Mouse (Mus musculus) MN1 (cell line): ENCODE data around the gene Rpgrip1l.
A peak's percentile ranks its signal among the peaks of the same experiment; 100 is the strongest.

ENCODE experiments used
- DNase-seq: peaks from one replicate; pipeline ENCODE4 v3.0.0-alpha.2; 2016; ENCODE audit warnings: low spot score

Gene Rpgrip1l

DNA sequence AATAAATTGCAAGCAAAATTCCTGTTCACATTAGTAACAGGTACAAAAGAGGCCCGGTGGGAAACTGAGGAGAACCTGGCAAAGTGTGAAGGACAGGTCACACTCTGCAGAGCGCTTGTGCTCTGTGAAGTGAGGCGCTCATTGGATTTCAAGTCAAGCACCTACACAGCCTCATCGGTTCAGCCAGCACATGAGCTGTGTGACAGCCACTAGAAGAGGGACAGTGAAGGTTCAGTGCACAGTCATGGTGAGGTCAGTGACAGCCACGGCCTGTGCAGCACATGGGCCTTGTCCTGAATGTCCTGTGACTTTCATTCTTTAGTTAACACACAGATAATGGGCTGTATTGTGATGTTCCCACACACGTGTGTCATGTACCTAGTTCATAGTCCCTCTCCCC lies 107.2 kb downstream of the Rpgrip1l start:
- DNase-seq: no peak

DNA sequence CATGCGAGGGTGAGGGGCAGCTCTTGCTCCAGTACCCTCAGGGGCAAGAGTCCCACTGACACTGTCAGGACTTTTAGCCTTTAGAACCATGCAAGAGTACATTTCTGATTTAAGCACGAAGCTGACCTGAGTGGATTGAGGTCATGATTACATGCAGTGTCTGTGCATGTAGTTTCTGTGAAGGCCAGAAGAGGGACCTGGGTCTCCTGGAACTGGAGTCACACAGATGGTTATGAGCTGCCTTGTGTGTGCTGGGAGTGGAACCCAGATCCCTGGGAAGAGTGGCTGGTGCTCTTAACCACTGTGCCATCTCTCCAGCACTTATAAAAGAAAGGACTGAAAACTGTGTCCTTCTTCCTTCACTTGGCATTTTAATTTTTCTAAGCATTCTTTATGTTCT lies 111.9 kb downstream of the Rpgrip1l start:
- no peak for DNase-seq

DNA sequence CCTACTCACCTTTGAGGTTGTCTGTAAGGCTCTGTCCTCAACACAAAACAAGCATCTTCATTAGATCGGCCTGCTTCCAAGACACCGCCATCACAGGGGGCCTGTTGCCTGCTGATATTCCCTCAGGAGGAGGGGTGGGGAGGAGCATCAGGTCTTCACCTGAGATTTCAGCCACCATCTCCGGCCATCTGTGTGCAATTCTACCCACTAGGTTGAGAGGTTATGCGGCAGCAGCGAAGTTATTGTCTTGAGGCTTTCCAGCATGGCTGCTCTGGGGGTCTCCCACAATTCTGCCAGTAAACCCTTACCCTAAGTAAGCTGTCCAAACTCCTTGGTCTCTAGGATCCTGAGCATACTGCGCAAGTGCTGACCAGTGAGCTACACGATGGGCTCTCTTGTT lies 113.2 kb downstream of the Rpgrip1l start, which contains the start of gene Aktip:
Gene Aktip (minus strand): TSS at position 101 of the 400 bp plus-strand sequence.
- no peak for DNase-seq

DNA sequence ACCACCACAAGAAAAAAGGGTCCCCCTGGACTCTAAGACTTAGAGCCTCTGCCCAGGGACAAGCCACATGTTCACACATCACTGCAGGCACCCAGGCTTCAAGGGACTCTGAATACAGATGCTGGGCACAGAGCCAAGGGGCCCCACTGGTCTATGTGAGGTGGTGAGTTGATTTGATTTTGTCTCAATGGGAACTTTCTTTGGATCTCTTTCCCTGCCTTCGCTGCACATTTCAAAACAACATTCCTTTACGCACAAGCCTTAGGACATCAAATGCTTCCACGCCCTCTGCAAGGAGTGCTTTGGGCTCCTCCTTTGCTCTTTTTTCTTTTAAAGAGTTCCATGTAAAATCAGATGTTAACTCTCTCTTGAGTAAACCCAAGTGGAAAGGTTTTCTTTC lies 115.0 kb downstream of the Rpgrip1l start:
- no peak for DNase-seq

DNA sequence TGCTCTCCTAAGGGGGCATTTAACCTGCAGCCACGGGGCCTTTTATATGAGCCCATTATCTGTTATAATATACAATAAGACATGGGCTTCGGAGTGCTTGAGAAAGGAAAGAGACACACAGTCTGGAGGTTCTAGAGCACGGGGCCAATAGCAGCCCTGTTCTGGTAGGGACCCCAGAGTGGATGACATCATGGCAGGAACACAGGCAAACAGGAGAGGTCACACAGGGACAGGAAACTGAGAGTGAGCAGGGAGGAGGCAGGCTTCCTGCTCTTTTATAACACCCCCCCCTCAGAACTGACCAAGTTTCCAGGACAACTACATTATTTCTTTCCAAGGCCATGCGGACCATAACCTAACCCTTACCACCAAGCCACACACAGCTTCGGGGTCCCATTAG lies 115.8 kb downstream of the Rpgrip1l start:
- DNase-seq: no peak

DNA sequence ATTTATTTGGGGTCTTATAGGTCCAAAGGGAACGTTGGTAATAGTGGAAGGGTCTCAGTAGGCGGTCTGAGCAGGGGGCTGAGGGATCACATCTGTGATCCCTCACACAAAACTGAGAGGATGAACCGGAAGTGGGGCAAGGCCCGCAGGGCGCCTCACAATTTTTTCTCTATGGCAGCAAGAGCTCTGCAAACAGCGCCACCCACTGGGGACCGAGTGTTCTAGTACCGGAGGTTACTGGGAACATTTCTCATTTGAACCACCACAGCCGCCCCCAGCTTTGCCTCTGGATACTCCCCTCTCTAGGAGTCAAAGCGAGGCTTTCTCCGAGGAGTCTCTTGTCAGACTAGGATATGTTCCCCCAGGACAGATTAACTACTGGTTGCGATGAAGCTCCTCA lies 116.4 kb downstream of the Rpgrip1l start:
- no peak for DNase-seq

DNA sequence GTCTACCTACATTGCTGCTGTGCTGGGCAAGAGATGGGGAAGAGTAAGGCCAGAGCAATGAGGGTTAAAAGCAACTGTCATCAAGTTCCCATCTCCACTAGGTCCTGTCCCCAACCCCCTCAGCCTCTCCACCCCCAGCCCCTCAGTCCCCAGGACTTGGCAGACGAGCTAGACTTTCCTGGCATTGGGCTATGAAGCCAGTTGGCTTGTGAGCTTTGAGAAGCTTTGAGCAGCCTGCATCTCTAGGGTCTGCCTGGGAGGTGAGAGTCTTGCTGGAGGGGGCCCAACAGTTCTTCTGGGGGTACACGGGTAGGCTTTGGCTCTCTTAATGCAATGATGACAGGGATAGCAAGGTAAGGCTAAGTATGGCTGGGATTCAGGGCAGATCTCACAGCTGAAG lies 119.0 kb downstream of the Rpgrip1l start:
- DNase-seq: no peak

DNA sequence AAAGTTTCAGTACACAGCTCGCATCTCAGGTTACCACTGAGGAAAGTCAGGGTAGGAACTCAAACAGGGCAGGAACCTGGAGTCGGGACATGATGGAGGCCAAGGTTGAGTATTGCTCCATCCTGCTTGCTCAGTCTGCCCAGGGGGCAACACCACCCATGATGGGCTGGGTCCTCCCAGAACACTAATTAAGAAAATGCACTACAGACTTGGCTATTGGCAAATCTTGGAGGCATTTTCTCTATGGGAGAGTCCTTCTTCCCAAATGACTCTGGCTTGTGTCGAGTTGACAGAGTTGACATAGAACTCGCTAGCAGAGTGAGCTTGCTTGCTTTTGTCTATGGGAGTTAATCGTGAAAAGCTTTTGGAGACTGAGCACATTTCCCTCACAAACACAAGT lies 120.1 kb downstream of the Rpgrip1l start:
- DNase-seq: no peak

DNA sequence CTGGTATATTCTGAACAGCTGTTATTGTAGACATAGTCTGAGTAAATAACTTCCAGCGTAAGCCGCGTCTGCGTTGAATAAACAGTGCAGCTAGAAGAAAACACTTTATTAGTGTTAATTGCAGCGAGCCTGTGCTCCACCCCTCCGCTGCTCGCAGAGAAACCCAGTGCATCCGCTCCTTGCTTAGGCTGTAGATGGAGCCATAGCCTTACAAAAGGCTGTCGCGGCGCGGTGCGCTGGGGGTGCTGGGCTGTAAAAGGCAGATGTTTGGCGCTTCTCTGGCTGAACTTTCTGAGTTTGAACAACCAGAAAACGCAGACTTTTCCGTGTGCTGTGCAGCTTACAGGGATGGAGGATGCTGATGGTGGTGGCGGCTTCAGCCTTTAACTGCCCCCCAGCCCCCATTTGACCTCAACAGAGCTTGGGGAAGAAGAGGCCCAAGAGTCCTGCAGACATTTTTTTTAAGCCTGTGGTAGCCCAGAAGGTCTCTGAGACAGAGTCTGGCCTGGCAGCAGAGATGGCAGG lies 122.2 kb downstream of the Rpgrip1l start:
- DNase-seq: peak; percentile 72

DNA sequence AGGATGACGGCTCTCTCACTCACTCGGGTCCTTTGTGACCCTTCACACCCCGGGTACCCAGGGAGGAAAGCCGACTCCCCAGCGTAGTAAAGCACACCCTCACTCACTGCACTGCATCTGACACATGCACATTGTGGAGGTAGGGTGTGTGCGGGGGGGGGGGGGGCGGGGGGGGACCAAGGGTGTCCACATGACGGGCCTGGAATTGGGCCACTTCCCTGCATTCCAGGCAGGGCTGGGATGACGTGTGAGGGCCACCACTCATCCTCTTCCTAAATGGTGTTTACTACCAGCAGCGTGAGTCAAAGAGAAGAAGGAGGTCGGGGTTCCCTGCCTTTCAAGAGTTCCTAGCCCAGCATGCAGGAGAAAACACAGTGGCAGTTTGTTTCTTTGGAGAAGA lies 124.9 kb downstream of the Rpgrip1l start:
- DNase-seq: no peak

DNA sequence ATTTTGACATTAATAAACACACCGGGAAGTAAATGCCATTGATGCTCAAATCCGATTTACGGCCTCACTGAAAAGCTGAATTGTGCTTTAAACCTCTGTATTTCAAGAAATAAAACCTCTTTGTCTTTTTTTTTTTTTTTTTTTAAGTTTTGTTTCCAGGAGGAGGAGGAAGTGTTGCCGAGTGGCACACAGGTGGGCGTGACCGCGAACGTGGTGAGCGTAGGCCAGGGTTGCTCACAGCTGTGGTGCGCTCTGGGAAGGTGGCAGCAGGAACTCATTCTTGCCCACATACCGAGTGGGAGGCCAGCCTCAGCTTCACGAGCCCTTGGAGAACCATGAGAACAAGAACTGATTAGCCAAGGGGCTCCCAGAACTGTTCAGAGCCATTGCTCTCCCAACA lies 126.7 kb downstream of the Rpgrip1l start:
- DNase-seq: no peak

DNA sequence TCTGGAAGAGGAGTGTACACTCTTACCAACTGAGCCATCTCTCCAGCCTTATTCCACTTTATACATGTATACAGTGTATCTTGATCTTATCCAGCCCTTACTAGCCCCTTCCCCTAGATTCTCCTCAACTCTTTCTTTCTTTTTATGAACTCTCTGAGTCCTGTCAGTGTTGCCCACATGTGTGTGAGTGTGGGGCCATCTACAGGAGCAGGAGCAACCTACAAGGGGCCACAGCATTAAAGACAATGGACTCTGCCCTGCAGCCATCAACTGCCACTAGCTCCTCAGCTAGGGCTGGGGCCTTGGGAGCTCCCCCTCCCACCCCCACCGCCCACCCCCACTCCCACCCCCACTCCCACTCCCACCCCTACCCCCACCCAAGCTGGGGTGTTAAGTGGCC lies 135.4 kb downstream of the Rpgrip1l start:
- no peak for DNase-seq

DNA sequence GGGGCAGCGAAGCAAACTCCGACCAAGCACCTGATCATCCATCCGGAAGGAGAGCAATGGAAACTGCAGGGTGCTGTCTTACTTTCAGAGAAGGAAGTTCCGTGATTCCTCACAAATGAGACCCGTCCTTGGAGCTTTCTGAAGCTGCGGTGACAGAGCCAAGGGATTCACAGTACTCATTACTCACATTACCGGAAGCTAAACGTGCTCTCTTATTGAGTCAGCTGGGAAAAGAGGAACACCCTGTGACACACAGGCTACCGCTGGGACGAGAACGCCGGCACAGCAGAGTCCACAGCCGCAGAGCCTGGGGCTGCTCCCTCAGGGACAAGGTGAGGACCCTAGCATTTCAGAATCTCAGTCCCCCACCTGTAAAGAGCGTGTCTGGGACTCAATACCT lies 136.9 kb downstream of the Rpgrip1l start:
- DNase-seq: no peak

DNA sequence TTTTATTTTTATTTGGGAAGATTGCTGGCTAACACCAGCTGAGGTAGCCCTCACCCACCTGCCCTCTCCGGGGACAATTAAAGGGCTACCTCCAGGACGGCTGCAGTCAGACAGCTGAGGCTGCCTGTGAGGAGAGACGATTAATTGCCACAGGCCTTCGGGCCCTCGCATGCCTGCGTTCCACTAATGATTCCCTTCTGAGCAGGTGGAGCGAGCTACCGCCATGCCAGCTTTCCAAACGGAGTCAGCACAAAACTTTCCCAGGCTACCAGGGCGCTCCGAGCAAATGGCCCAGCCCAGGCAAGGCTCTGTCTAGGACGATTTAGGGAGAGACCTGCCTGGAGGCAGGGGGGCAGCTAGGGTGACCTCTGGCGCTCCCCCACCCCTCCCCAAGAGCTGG lies 141.5 kb downstream of the Rpgrip1l start:
- DNase-seq: no peak

DNA sequence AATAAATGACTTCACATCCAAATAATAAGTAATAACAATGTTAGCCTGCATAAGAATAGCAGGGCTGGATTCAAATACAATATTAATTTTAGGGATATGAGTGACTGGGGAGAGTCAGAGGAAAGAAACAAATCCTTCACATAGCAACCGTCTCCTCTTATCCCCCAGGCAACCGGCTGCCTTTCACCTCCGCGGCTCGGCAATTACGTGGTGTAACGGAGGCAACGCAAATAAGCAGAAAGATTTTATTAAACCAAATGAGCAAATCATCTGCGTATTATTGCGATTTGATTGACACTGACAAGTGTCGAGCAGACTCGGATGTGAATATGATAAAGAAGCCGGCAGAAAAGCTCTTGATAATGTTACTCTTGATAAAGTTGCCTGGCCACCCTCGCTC lies 142.1 kb downstream of the Rpgrip1l start:
- no peak for DNase-seq

DNA sequence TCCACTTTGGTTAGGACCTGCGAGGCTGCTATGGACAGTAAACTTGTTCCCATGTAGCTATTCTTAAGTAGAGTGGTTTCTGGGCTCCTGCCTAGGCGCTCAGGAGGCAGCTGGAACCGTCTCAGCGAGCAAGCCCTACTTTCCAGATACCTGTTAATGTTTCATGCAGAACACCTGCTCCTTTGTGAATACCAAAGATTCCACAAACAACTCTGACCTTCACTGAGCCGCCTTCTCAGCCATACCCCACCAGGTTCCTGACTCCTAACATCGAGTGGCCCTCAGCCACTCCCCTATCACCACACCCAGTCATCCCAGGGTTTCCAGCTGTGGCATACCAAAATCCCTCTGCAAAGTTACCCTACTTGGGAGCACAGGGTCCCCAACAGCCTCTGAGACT lies 142.9 kb downstream of the Rpgrip1l start:
- no peak for DNase-seq
